Mouse (Mus musculus) hindbrain, embryonic 10.5 days (tissue): ENCODE measurements around the gene Paqr3. TPM values are rescaled to one million over a fixed set of nuclear protein-coding genes. Genes with fewer than 3 reads are reported as not detected.

Experiments
- DNase-seq: peaks from one replicate; pipeline ENCODE4 v3.0.0-alpha.2; 2017; ENCODE audit warnings: low spot score
- H3K27ac ChIP-seq: fragments of 300-500 bp; sonication (generic); 2 replicates; pipeline ENCODE4 v1.5.1; 2016; ENCODE audit warnings: mild to moderate bottlenecking, moderate library complexity
- H3K27me3 ChIP-seq: fragments of 300-500 bp; sonication (generic); 2 replicates; pipeline ENCODE4 v1.6.1; 2016; ENCODE audit warnings: mild to moderate bottlenecking; ENCODE audit not compliant: poor library complexity, insufficient read depth, severe bottlenecking
- H3K36me3 ChIP-seq: fragments of 300-500 bp; sonication (generic); 2 replicates; pipeline ENCODE4 v1.6.1; 2016; ENCODE audit warnings: mild to moderate bottlenecking, moderate library complexity
- H3K4me1 ChIP-seq: fragments of 300-500 bp; sonication (generic); replicated peaks from 2 replicates; pipeline ENCODE4 v1.6.1; 2016; ENCODE audit warnings: mild to moderate bottlenecking
- H3K4me3 ChIP-seq: fragments of 300-500 bp; sonication (generic); 2 replicates; pipeline ENCODE4 v1.5.1; 2016; ENCODE audit warnings: mild to moderate bottlenecking, moderate library complexity
- H3K9me3 ChIP-seq: fragments of 300-500 bp; sonication (generic); 2 replicates; pipeline ENCODE4 v1.6.1; 2016; ENCODE audit warnings: mild to moderate bottlenecking, moderate library complexity
- WGBS: fragments of 180-500 bp; shearing (Covaris S2); methylation state at CpG from one replicate; pipeline ENCODE4 v1.1.7; 2016; 5-methylcytosine and 5-hydroxymethylcytosine counted together
- polyA plus RNA-seq: library from polyadenylated mRNA; unstranded; fragments of >200 nt; fragmentation: Nextera tagmentation; extraction: Ambion mirVana; gene quantifications from 2 replicates; pipeline ENCODE4 v1.2.1, GENCODE M21; 2016

The Paqr3 gene
- polyA plus RNA-seq, 1 experiment from 2014 or later: 12.9 TPM

GRCm38 (mm10) chr5:97099954-97100353 lies 11.4 kb downstream of the Paqr3 start:
- Histone ChIP-seq H3K4me3 (no peak overlapping the region), H3K27me3 (no peaks in the 10 kb centered on the region), H3K27ac (no peak overlapping the region), H3K4me1 (peaks cover 10% of the 10 kb centered on the region), H3K36me3 (peaks cover 45% of the 10 kb centered on the region), H3K9me3 (no peaks in the 10 kb centered on the region)
- WGBS: 94% methylated on average over 8 of the region's 8 CpGs
- no peak for DNase-seq

GRCm38 (mm10) chr5:97097631-97098041 lies 13.8 kb downstream of the Paqr3 start:
- Histone ChIP-seq H3K36me3 (peaks cover 45% of the 10 kb centered on the region), H3K4me3 (no peak overlapping the region), H3K4me1 (peaks cover 10% of the 10 kb centered on the region), H3K27ac (no peak overlapping the region), H3K9me3 (no peaks in the 10 kb centered on the region), H3K27me3 (no peaks in the 10 kb centered on the region)
- WGBS: 64% methylated on average over 9 of the region's 9 CpGs
- peak; percentile 18 for DNase-seq

- Histone ChIP-seq H3K4me1 (peaks cover 10% of the 10 kb centered on the region), H3K4me3 (no peak overlapping the region), H3K27me3 (no peaks in the 10 kb centered on the region), H3K9me3 (no peaks in the 10 kb centered on the region), H3K36me3 (peaks cover 33% of the 10 kb centered on the region), H3K27ac (no peak overlapping the region)
- WGBS: 72% methylated on average over 13 of the region's 13 CpGs
- DNase-seq: no peak
Observed at GRCm38 (mm10) chr5:97095335-97095734, 16.1 kb downstream of the Paqr3 start.

GRCm38 (mm10) chr5:97092970-97093369 lies 18.4 kb downstream of the Paqr3 start:
- no peaks in the 10 kb centered on the region for H3K9me3 ChIP-seq
- H3K4me3 ChIP-seq: no peak overlapping the region
- peaks cover 37% of the 10 kb centered on the region for H3K36me3 ChIP-seq
- no peak for DNase-seq
- no peaks in the 10 kb centered on the region for H3K27me3 ChIP-seq
- peaks cover 6% of the 10 kb centered on the region for H3K4me1 ChIP-seq
- WGBS: 84% methylated on average over 8 of the region's 8 CpGs
- H3K27ac ChIP-seq: no peak overlapping the region

- DNase-seq: no peak
- H3K36me3 ChIP-seq: peaks cover 51% of the 10 kb centered on the region
- WGBS: 78% methylated on average over 6 of the region's 6 CpGs
- H3K4me3 ChIP-seq: no peak overlapping the region
- H3K27me3 ChIP-seq: no peaks in the 10 kb centered on the region
- H3K27ac ChIP-seq: no peak overlapping the region
- no peaks in the 10 kb centered on the region for H3K9me3 ChIP-seq
- no peaks in the 10 kb centered on the region for H3K4me1 ChIP-seq
Observed at GRCm38 (mm10) chr5:97090034-97090784, 21.2 kb downstream of the Paqr3 start.

GRCm38 (mm10) chr5:97089426-97089825 lies 22.0 kb downstream of the Paqr3 start:
- no peak for DNase-seq
- Histone ChIP-seq H3K27ac (no peak overlapping the region), H3K4me3 (no peak overlapping the region), H3K27me3 (no peaks in the 10 kb centered on the region), H3K9me3 (no peaks in the 10 kb centered on the region), H3K36me3 (peaks cover 58% of the 10 kb centered on the region), H3K4me1 (no peaks in the 10 kb centered on the region)
- WGBS: 92% methylated on average over 3 of the region's 3 CpGs

- H3K9me3 ChIP-seq: no peaks in the 10 kb centered on the region
- no peak overlapping the region for H3K27ac ChIP-seq
- H3K36me3 ChIP-seq: peaks cover 66% of the 10 kb centered on the region
- no peaks in the 10 kb centered on the region for H3K4me1 ChIP-seq
- no peak for DNase-seq
- no peak overlapping the region for H3K4me3 ChIP-seq
- 87% methylated on average over 6 of the region's 6 CpGs for WGBS
- H3K27me3 ChIP-seq: no peaks in the 10 kb centered on the region
Observed at GRCm38 (mm10) chr5:97088231-97088630, 23.2 kb downstream of the Paqr3 start.

GRCm38 (mm10) chr5:97087746-97088145 lies 23.6 kb downstream of the Paqr3 start:
- peaks cover 62% of the 10 kb centered on the region for H3K36me3 ChIP-seq
- 93% methylated on average over 16 of the region's 16 CpGs for WGBS
- H3K27me3 ChIP-seq: no peaks in the 10 kb centered on the region
- no peak overlapping the region for H3K4me3 ChIP-seq
- no peak for DNase-seq
- H3K9me3 ChIP-seq: no peaks in the 10 kb centered on the region
- H3K4me1 ChIP-seq: no peaks in the 10 kb centered on the region
- no peak overlapping the region for H3K27ac ChIP-seq

- H3K27me3 ChIP-seq: no peaks in the 10 kb centered on the region
- no peak overlapping the region for H3K27ac ChIP-seq
- no peaks in the 10 kb centered on the region for H3K4me1 ChIP-seq
- WGBS: 89% methylated on average over 24 of the region's 24 CpGs
- no peak overlapping the region for H3K4me3 ChIP-seq
- peaks cover 58% of the 10 kb centered on the region for H3K36me3 ChIP-seq
- H3K9me3 ChIP-seq: no peaks in the 10 kb centered on the region
- DNase-seq: no peak
Observed at GRCm38 (mm10) chr5:97087030-97087630, 24.3 kb downstream of the Paqr3 start.

- Histone ChIP-seq H3K4me1 (no peaks in the 10 kb centered on the region), H3K27me3 (no peaks in the 10 kb centered on the region), H3K36me3 (peaks cover 52% of the 10 kb centered on the region), H3K9me3 (no peaks in the 10 kb centered on the region), H3K4me3 (no peak overlapping the region), H3K27ac (no peak overlapping the region)
- 94% methylated on average over 6 of the region's 6 CpGs for WGBS
- no peak for DNase-seq
Observed at GRCm38 (mm10) chr5:97085071-97085470, 26.3 kb downstream of the Paqr3 start.

- Histone ChIP-seq H3K27me3 (no peaks in the 10 kb centered on the region), H3K4me3 (no peak overlapping the region), H3K27ac (no peak overlapping the region), H3K9me3 (no peaks in the 10 kb centered on the region), H3K4me1 (peaks cover under 1% of the 10 kb centered on the region; the same call in 1 of the 2 replicates), H3K36me3 (peaks cover 48% of the 10 kb centered on the region)
- 93% methylated on average over 4 of the region's 4 CpGs for WGBS
- no peak for DNase-seq
Observed at GRCm38 (mm10) chr5:97084541-97084940, 26.9 kb downstream of the Paqr3 start.

GRCm38 (mm10) chr5:97083701-97084100 lies 27.7 kb downstream of the Paqr3 start:
- peaks cover 46% of the 10 kb centered on the region for H3K36me3 ChIP-seq
- no peak overlapping the region for H3K4me3 ChIP-seq
- WGBS: 90% methylated on average over 6 of the region's 6 CpGs
- no peak overlapping the region for H3K27ac ChIP-seq
- no peak for DNase-seq
- peaks cover 5% of the 10 kb centered on the region; the same call in 1 of the 2 replicates for H3K4me1 ChIP-seq
- no peaks in the 10 kb centered on the region for H3K27me3 ChIP-seq
- no peaks in the 10 kb centered on the region for H3K9me3 ChIP-seq

- peaks cover 28% of the 10 kb centered on the region for H3K36me3 ChIP-seq
- H3K4me1 ChIP-seq: peaks cover 5% of the 10 kb centered on the region; the same call in 1 of the 2 replicates
- H3K27ac ChIP-seq: no peak overlapping the region
- no peaks in the 10 kb centered on the region for H3K9me3 ChIP-seq
- WGBS: 76% methylated on average over 3 of the region's 3 CpGs
- no peak overlapping the region for H3K4me3 ChIP-seq
- DNase-seq: no peak
- no peaks in the 10 kb centered on the region for H3K27me3 ChIP-seq
Observed at GRCm38 (mm10) chr5:97081481-97081880, 29.9 kb downstream of the Paqr3 start.
